Mouse (Mus musculus) G1E-ER4 (cell line): ENCODE data around the gene Bcl6. TPM values are rescaled to one million over a fixed set of nuclear protein-coding genes. Genes with fewer than 3 reads are reported as not detected.

Experiments
- GATA1 ChIP-seq: IDR thresholded peaks from one replicate; pipeline ENCODE4 v1.8.0; 2012; ENCODE audit warnings: low read length, inconsistent platforms
- polyA plus RNA-seq: library from polyadenylated mRNA; stranded (reverse); fragments of >175 nt; gene quantifications from 2 replicates; pipeline ENCODE4 v1.2.3, GENCODE M21; 2012

The Bcl6 gene
- polyA plus RNA-seq, 1 experiment, result not detected

- no peak for TF ChIP-seq GATA1
These were observed 7.7 kb upstream of the Bcl6 start for GRCm38 (mm10) chr16:23996342-23996741.

- no peak for TF ChIP-seq GATA1
These were observed 5.0 kb upstream of the Bcl6 start for GRCm38 (mm10) chr16:23993351-23994321.

- TF ChIP-seq GATA1, result no peak
These were observed 3.4 kb upstream of the Bcl6 start for GRCm38 (mm10) chr16:23991846-23992580.

DNA sequence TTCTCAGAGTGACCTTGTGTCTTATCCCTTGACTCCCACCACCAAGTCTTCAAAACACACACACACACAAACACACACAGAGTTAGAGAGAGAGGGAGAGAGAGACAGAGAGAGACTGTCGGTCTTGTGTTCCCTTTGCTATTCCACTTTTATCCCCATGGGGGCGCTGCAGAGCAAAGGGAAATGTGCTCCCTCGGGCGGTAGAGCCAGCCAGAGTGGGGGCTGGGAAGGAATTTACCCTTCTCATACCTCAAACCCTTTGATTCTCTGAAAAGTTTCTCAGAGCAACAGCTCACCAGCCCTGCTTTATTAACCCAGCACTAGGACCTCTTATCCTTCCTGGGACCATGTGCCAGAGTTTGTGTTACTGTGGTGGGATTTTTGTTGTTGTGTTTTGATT, 2.5 kb upstream of the Bcl6 start:
- TF ChIP-seq GATA1, result no peak

GRCm38 (mm10) chr16:23990161-23990970, 1.7 kb upstream of the Bcl6 start:
- TF ChIP-seq GATA1, result no peak

DNA sequence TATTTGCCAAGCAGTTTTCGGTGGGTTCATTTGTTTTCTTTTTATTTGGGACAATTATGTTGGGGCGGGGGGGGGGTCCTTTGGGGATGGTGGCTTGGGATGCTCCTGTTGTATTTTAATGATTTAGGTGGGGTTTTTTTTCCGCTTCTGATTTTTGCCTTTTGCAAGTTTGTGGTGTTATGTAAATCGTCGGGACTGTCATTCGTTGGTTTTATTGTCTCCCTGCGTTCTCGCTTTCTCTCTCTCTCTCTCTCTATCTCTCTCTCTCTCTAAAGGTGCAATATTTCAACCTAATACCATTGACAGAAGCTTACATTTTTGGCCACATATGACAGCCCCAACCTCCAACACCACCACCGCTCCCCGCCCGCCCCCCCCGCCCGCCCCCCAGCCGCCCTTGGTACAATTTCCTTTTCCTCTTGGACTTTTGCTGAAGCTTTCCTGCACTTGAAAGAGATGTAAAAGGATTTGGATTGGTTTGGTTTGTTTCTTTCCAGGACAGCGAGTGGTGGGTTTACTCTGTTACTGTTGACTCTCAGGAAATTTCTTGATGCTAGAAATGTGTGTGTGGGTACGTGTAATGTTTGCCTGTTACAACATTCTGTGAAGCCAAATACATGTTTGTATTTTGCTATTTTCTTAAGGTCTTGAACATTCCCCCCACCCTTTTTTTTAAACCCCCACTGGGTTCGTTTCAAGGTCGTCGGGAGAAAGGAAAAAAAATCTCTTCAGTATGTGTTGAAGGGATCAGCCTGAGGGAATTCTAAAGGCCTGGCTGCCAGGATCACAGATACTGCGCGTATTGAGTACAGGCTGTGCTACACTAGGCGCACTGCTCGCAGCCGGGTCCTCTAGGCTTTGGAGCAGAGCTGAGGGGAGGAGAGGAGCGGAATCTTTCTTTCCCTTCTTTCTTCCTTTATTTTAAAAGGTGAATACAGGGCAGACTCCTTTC, 833 bp upstream of the Bcl6 start:
- no peak for TF ChIP-seq GATA1

GRCm38 (mm10) chr16:23988157-23988465, 541 bp downstream of the Bcl6 start:
- TF ChIP-seq GATA1, result no peak

DNA sequence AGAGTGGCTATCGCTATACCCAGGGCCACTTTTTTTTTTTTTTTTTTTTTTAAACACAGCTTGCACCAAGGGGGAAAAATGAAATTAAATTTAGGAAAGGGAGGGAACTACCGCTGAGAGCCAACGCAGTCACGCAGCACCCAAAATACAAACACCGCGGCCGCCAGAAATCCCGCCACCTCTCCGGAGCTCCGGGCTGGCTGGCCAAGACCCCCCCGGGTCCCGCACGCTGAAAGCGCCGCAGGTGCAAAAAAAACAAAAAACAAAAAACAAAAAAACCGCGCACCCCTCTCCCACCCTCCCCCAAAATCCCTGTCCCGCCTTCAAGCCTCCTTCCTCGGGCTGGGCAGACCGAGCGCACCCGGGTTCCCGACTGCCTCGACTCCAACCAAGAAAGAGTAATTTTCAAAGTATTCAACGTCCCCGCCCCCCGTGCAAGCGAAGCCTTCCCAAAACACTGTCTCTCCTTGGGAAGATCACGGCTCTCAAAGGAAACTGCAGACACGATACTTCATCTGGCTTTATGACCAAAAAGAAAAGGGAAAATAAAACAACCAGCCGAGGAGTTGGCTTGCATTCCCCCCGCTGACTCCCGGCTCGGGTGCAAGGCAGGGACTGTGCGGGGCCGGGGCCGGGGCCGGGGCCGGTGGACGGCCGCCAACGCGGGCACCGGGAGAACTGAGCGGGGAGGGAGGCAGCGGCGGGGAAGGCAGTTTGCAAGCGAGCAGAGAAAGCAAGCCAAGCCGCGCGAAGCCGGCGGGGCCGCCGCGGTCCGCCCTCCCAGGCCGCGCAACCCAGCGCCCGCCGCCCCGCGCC, 1.1 kb downstream of the Bcl6 start:
- TF ChIP-seq GATA1, result no peak

DNA sequence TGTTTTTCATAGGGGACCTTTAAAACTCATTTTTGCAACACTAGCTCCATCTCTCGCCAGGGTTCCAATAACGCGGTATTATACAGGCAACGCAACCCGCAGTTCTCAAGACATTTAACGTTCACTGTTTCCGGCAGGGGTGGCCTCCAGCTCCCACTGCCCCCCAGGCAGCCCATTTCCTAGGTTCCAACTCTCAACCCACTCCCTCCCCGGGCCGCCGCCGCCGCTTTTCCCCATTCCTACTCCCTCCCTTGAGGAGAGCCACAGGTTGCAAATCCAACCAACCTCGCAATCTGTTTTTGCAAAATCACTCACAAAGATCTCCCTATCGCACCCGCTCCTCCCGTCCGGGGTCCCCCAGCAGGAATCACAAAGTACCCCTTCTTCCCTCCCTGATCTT, 1.8 kb downstream of the Bcl6 start:
- no peak for TF ChIP-seq GATA1

DNA sequence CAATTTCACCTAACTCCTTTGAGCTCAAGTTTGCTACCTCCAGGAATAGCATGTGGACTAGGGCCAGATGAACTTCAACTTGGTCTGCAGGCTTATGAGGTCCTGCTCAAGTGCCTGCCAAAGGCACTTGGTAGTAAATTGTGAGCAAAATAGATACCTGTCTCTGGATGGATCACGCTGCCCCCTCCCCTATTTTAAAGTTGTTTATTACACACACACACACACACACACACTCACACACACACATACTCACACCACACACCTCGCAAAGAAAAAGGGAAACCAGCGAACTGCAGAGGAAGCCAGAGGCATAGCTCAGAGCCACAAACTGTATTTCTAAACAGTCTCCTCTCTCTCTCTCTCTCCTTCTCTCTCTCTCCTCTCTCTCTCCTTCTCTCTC, 2.5 kb downstream of the Bcl6 start:
- no peak for TF ChIP-seq GATA1

- no peak for TF ChIP-seq GATA1
These were observed 3.2 kb downstream of the Bcl6 start for GRCm38 (mm10) chr16:23985467-23985861.

DNA sequence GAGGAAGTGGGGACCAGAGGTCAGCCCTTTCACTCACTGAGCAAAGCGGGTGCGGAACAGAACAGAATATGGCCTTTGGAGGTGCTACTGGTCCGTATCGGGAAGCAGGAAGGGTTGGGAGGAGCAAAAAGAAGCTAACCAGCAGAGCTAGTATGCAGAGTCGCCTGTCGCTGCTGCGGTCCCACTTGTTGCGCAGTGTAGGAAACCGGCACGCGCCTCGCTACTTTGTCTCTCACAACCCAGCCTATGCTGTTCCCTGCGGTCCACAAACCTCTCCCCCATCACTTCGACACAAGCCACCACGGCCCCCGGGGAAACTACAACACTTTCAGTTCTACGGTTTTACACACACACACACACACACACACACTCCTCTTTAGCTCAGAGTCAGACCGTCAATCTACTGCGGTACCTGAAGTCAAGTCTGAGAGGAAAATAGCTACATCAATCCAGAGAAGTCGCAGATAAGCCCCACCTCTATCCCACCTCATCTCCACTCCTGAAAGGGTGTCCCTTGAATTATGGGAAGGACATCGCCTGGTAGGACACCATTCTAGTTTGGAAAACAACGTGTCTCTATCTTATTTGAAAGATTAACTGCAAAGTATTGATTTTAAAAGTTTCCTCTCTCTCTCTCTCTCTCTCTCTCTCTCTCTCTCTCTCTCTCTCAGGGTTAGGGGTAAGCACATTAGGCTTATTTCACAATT, 3.7 kb downstream of the Bcl6 start:
- TF ChIP-seq GATA1, result no peak

DNA sequence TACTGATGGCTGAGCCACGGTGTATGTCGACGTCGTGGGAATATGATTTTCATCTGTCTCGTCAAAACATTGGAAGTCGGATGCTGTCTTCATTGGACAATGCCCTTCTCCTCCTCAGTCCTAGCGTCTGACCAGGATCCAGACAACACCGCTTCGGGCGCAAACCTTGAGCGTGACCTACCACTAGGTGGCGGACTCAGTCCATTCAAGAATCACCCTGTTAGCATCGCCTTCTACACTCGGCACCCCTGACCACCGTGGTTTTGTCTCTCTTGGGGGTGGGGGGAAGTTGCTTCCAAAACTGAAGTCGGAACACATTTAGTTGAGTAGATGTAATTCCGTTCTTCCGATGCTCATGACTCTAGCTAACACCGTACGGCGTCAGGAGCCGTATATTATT, 4.5 kb downstream of the Bcl6 start:
- no peak for TF ChIP-seq GATA1

- TF ChIP-seq GATA1, result no peak
These were observed 5.6 kb downstream of the Bcl6 start for GRCm38 (mm10) chr16:23982891-23983588.
